Mouse (Mus musculus): ENCODE measurements around the gene Cdkal1.

Cdkal1 gene

DNA sequence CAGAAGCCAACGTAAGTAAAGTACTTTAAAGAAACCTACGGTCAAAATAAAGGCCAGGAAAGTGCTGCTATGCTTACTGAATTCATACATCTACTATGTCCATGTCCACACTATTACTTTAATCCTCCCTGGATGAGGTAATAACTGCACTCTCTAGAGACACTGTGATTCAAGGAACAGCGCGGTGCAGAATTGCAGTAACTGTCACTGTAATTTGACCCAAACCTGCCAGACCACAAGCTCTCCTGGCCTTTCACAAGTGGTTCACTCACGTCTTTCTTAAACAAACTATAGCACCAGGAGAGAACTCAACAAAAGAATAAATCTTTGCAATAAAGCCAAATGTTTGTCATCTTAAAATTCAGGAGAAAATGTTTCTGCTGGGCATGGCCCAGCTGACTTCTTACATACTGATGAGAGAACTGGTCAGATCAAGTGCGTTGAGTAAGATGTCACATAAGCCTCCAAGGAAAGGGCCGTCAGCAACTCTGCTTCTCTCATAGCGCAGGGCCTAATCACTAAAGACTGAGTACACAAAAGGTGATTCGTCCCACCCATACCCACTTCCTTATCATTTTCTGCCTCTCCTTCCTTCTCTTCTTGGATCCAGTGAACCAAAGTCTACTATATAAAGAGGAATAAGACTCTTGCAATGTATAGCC is 504.3 kb downstream of the Cdkal1 start:
- DNase-seq (ENCODE audit: low spot score) = no peak

DNA sequence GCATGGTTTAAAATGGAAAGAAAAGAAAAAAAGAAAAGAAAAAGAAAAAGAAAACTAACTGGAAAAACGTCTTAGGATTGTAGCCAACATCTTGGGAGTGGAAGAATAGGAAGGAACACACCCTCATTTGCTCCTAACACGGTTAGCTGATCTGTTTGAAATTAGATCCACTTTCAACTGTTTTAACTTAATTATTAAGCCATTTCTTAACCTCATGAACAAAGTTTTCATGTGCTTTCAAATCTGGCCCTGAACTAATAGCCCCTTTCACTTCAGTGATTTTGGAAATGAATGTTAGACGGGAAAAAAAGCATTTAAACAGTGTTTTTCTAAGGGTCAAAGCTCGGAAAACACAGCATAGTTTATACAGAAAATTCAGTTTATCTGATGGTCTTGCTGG is 505.5 kb downstream of the Cdkal1 start:
- DNase-seq (ENCODE audit: low spot score) = no peak

DNA sequence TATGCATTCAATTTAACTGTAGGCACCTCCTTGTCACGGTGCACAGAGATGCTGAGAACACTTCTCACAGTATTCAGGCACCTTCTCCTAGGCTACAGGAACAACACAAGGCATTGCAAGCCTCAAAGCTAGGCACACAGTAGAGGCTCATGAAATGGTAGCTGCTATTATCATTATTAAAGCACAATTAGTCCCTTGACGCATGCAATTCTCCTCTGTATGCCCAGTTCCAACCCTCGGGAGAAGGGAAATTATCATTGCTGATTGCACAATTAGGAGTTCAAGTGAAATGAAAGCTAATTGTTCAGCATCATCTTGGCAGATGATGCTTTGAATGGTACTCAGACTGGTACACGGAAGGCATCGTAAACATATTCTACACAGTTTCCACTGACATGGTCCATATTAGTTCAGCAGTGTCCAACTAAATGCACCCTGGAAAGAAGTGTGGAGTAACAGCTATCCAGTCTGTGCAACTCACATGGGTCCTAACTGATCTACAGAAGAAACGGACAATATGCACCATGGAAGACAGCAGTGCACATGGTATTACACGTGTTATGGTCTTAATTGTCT is 506.0 kb downstream of the Cdkal1 start:
- no peak for DNase-seq (ENCODE audit: low spot score)

DNA sequence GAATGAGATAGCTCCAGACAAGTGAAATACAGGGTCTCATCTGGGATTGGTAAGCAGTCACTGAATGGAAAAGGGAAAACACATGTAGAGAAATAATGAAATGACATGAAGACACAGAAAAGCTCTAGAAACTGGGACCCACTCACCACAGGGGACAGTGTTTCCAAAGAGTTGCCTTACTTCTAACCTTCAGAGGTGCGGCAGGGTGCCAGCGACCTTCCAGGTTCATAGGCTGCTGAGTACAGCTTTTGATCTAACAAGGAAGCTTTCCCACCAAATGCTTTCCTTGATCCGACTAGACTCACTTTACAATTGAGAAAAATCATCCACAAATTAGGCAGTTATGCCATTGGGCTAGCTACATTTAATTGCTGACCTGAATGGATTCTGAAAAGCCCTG is 507.1 kb downstream of the Cdkal1 start:
- no peak for DNase-seq (ENCODE audit: low spot score)

DNA sequence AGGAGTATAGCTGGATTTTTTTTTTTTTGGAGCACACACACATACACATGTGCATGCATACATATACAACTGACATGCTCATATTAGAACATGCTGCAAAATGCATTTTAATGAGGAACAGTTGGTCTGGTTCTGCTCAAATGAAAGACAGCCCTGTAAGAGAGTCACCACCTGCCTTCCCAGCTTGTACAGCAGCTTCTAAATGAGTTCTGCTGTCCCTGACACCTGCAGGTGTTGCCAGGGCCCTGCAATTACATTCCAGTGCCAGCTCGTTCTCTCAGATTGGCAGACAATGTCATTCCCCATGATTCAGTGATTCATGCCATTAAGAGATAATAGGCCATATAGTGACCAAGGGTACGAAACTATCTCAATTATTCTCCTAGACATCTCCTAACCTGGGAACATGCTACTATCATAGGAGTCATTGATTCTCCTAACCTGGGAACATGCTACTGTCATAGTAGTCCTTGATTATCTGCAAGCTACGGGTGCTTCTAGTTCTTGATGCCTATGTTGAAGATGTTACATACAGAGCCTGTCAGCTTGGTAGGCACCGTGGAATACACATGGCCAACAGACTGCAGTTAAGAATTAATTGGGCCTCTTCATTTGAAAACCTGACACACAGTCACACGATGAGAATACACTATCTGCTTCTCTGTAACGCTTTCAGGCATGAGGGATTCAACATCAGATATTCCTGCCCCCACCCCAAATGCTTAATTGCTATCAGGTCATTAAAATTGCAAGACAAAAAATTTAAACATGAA is 522.6 kb downstream of the Cdkal1 start:
- no peak for DNase-seq (ENCODE audit: low spot score)

DNA sequence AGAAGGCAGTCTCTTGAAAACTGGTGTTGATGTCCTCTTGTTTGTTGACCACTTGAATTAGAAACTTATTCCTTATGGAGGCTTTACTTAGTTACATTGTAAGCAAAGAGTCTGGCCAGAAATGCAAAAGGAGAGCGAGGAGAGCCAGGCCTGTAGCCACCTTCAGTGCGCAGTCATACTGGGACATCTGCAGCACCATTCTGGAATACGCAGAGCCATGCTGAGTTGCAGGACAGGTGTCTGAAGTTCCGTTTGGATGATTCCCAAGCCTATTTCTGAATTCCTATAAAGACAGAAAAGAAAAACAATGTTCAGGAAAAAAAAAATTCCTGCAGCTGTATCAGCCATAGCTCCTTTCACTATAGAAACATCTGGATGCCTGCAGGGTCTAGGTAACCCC is 529.5 kb downstream of the Cdkal1 start:
- no peak for DNase-seq (ENCODE audit: low spot score)

DNA sequence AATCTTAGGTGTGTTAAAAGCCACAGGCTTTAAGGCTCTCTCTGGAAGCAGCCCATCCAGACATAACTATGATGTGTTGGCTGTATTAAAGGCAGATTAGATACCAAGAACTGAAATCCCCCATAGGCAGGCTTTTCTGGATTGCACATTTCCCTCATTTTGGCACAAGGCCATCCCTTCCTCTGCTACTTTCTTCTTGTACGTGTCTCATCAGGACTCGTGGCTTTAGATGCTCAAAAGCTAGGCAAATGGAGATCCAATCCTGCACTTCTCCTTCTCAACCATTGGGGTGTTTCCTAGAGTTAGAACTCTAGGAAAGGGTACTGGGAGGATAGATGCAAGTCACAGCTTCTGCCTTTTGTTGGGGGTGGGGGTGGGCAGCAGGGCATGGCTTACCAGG is 535.1 kb downstream of the Cdkal1 start:
- no peak for DNase-seq (ENCODE audit: low spot score)

DNA sequence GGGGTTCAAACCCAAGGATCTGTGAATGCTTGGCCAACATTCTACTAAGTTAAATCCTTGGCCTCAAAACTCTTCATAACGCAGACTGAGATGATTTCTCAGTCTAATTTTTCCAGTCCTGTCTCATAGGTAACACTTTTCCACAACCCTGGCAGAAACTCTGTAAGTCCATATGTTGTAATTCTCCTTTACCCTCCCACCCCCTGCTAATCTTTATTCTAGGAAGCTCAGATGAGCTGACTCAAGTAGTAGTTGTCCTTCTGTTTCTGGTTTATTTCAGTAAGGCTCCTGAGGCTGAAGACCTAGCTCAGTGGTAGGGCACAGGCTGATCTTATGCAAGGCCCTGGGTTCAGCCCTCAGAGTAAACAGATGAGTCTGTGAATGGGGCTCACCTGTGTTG is 537.8 kb downstream of the Cdkal1 start:
- no peak for DNase-seq (ENCODE audit: low spot score)

DNA sequence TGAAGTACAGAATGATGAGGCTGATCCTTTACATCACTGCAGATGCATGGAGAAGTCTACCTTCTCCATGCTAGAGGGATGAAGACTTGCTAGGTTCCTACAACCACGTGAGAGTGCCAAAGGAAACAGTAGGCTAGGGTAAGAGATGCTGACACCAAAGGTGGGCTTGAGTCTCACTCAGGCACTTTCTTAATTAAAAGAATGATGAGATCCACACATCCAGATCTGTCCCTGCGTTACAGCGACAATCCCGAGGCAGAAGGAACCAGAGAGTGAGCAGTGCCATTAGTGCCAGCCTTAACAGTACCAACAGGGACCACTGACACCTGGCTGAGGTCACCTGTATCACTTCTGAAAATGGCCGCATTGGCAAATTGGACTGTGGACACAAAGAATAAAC is 539.2 kb downstream of the Cdkal1 start:
- DNase-seq (ENCODE audit: low spot score) = no peak

DNA sequence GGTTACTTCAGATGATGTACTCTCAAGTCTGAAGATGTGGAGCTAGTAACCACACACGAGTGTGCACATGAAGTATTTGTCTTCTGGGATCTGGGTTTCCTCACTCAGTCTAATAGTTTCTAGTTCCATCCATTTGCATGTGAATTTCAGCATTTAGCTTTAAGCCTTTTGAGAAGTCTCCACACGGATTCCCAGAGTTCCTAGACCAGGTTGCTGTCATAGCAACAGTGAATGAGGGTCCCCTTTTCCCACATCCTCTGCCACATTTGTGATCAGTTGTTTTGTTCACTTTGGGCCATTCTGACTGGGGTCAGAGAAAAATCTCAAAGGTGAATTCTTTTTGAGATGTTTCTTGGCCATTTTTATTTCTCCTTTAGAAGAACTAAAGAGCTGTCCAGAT is 543.4 kb downstream of the Cdkal1 start:
- no peak for DNase-seq (ENCODE audit: low spot score)

DNA sequence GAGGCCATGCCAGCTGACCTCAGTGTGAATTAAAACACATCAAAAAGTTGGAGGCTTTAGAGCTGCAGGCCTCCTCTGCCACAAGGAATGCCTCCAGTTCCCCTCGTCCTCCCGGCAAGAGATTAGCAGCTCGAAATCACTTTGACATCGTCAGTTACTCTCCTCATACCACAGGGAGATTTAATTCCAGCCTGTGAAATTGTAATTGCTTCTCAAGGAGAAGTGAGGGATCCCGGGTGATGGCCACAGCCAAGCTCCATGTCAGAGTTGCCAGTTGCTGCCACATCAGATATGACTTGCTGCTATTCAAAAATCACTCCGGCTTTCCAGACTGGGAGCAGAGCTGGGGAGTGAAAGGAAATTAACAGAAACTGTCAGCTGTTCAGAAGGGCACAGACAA is 548.1 kb downstream of the Cdkal1 start:
- DNase-seq (ENCODE audit: low spot score) = no peak

DNA sequence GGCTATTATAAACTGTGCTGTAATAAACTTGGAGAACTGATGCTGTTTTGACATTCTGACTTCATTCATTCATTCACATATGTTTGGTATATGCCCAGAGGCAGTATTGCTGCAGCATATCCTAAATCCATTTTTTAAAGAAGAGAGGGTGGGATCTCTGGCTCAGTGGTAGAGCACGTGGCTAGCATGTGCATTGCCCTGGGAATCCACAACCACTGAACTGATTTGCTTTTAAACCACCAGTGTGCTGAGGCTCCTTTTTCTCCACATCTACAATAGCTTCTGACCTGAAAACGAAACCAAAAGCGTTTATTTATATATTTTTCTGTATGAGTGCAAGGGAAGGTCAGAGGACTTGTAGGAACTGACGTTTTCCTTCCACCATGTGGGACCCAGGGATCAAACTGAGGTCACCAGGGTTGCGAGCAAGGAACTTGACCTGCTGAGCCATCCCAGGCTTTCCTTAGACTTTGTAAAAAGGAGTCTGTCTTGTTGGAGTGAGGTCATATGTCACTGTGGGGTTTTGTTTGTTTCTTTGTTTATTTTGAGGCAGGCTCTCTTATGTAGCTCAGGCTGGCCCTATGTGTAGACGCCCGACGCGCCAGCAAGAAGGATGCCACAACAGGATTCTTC is 562.8 kb downstream of the Cdkal1 start:
- DNase-seq (ENCODE audit: low spot score) = no peak

DNA sequence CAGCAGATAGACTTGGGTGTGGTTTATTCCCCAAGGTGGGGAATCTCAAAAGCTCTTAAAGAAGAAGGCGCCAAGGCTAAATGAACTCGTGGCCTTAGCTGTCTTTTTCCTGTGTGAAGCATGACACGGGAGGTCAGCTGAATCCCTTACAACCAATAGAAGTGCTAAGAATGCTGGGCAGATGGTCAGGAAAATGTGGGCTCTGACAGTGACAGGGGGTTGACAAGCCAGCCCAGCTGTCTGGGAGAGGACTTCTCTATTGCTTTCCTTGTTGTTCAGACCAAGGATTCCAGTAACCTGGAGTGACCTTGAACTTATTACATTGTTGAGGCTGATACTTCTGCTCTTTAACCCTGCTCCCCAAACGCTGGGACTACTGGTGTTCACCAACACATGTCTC is 564.9 kb downstream of the Cdkal1 start:
- DNase-seq (ENCODE audit: low spot score) = no peak

DNA sequence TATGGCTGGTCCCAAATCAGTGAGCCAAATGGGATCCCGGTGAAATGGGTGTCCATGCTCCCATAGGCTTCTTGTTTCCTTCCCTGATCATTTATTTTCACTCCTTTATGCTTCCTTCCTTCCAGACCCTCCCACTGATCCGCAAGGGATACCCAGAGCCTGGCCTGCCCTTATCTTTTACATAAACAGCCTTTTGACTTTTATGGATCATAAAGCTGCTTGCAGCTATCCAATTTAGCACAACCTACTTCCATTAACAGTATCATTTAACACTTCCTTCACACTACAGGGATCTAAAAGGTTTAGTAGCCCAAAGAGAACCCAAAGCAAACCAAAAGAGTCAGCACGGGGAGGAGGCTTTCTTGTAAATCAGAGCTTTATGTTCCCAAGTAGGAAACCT is 570.4 kb downstream of the Cdkal1 start:
- no peak for DNase-seq (ENCODE audit: low spot score)

DNA sequence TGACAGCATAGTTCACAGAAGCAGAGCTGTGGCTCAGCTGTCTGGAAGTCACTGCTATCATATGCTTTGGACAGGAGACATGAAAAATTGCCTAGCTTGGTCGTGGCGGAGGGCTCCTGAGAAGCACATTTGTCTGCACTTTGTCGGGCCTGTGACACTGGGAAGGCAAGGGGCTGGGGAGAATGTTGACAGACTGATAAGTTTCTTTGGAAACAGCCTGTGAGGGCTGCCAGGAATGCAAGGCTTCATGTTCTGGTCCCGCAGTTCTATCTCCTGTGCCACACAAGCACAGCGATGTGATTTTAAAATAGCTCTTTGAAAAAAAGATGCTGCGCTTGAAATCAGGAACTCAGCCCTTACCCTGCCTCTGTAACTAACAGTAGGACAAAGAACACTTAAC is 573.9 kb downstream of the Cdkal1 start:
- no peak for DNase-seq (ENCODE audit: low spot score)

DNA sequence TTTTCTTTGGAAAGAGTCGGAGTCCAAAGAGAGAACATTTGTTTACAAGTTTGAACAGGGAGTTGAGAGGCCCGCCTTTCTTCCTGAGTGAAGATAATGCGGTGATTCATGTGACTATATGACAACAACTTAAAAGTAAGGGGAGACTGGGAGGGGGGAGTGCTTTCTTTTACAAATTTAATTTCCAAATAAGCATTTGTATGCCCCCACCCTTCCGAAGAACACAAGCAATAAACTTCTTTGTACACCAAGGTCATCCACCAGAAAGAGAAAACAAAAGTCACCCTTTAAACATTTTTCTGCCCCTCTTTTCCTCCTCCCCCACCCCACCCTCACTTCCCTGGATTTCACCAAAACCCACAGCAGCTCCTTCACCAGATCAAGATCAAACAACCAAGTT is 577.3 kb downstream of the Cdkal1 start:
- no peak for DNase-seq (ENCODE audit: low spot score)

DNA sequence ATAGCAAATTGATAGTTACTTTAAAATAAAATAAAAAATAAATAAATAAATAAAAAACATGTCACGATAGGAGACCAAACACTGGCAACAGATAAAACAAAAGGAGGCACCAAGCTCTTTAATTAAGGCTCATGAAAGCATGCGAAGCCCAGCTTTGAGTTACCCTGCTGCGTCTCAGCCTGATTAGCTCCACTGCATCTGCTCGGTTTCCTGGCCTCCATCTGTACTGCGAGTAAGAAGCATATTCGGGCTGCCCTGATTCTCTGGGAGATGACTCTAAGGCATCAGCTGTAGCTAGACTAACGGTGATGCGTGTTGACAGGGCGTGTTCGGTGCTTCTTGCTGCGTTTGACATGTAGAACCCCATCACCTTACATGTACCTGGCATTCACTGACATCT is 581.2 kb downstream of the Cdkal1 start:
- no peak for DNase-seq (ENCODE audit: low spot score)

DNA sequence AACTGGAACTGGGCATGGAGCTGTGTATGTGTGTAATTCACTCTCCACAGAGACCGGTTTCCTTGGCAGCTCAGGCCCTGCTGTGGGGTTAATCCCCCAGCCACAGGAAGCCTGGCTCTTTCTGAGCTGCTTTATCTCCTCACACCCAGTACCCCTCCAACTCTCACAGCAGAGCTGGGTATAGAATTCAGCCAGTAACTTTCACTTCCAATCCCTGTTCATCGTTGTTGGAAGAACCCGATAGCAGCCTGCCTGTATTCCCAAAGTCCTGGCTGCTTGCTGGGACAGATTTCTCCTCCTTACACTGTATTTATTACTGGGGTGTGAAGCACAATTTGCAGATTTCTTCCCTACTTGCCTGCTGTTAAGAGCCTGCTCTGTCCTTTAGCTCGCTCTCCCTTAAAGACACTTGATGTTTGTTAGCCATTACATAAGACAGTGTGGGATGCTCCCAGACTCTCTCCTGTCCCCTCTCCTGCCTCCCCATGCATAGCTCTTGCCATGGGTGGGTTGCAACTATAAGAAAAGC is 581.7 kb downstream of the Cdkal1 start:
- DNase-seq (ENCODE audit: low spot score) = no peak

DNA sequence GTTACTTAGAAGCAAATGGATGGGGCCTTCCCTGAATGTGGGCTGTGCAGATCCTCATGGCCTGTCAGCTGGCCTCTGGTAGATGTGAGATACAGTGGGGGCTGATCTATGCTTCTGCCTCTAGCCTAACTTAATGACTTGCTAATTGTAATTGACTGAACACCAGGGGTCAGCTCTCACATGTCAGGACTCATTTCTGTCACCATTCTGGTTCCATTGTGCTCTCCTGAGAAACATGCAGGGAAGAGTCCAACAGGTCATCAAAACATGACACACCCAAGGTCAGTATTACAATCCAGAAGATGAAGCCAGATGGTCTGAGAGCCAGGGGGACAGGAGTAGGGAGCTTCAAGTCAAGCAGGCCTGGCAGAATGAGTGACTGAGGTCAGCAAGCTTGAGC is 584.0 kb downstream of the Cdkal1 start:
- DNase-seq (ENCODE audit: low spot score) = no peak

DNA sequence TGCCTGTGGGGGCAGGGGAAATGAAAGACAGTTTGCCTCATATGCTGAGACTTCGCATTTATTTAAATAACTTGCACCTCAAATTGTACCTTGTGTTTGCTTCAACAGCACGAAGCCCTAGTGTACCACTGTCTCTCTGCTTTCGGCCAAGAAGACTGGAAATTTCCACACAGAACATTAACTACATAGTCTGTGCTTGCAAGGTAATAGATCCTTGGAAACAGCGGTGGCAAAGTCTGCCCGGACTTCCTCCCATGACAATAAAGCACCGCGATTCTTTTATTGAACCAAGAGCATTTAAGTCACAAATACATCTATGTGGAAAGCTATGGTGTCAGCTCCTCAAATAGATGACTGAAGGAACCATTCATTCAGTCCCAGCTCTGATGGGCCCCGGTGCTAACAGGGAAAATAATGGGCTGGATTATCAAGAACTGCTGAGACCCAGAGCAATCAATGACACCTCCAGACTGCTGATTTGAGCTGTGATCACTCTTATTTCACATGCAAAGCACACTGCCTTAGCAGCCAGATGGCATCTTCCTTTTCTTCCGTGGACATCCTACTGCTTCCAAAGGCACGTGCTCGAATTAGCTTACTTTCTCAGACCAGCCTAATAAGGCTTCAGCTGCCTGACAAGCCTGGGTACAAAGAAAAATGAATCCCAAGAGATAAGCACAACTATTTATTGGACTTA is 591.3 kb downstream of the Cdkal1 start:
- no peak for DNase-seq (ENCODE audit: low spot score)

DNA sequence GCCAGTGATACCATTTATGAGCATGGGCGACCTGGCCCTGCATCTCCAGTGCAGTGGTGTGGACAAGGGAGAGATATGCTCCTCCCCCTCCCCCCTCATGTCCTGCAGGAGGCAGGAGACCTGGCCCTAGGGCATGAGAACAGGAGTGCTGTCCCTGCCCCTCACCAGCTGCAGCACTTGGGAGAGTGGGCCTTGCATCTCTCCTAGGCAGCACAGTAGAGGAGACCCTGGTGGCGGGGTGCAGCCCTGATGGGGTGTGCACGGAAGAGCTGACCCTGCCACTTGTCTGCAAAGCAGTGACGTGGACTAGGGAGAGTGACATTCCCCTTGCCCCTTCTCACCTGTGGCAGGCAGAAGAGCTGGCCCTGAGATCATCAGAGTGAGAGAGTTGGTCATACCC is 593.3 kb downstream of the Cdkal1 start:
- DNase-seq (ENCODE audit: low spot score) = no peak

DNA sequence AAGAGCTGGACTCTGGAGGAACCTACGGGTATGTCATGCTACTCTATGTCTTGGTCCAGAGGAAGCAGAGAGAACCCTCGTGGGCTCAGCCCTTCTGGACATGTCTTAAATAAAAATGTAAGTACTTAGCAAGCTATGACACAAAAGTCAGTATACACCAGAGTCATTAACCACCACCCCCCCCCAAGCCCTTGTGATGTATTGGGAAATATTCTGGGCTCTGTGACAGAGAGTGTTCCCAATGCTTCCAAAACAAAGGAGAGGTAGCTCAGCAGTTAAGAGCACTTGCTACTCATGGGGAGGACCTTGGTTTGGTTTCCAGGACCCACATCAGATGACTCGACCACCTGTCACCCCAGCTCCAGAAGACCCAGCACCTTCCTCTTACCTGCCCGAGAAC is 606.9 kb downstream of the Cdkal1 start:
- no peak for DNase-seq (ENCODE audit: low spot score)
